Comparison of ENCODE assay signal across 19 mouse cellular contexts in the genomic region with DNA sequence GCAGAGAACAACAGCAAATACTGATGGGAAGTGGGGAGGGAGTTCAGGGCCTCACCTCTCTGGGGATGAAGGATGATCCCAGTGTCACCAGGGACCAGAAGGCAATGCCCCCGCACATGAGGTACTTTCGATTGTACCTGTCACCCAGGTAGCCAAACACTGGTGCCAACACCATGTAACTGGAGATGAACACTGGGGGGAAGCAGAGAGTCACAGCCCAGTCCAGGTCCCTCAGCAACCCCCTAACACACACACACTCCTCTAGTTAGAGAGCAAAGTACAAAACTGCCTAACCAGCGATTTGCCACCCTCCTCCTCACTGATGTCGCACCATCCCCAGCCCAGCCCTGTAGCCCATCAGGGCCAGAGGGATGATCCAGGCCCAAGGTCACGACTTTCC. TPM values are rescaled to one million over a fixed set of nuclear protein-coding genes. Genes with fewer than 3 reads are reported as not detected.
DNase-seq lines count a peak whose midpoint lies in the region; ATAC-seq and TF ChIP-seq lines count a peak whose summit lies in the region.
"Had no signal": no experiment of that assay in that cellular context is flagged by ENCODE, and none has a peak within 500 bp of the region (broad histone marks: within the 10 kb centered on the region; RNA-seq: fewer than 3 reads in every experiment).

No protein-coding gene starts in this region.

- TF ChIP-seq POLR2A in heart, adult 2 months (IDR thresholded peaks at IDR 0.05; ENCODE audit: insufficient read depth, low read depth, low read length): no peak
- TF ChIP-seq POLR2A in ES-Bruce4 (IDR thresholded peaks at IDR 0.05; ENCODE audit: insufficient read depth, low read length): no peak
- no peak for TF ChIP-seq POLR2A in cortical plate, adult 2 months (IDR thresholded peaks at IDR 0.05; ENCODE audit: extremely low read depth, insufficient read depth, low read length)

- no peak overlapping the region for H3K27ac ChIP-seq in heart, adult 2 months
- H3K27ac ChIP-seq in liver, embryonic 12.5 days: no peak overlapping the region
- H3K27ac ChIP-seq in ES-Bruce4 (ENCODE audit: insufficient read depth, low read length): no peak overlapping the region
- H3K27ac ChIP-seq in cortical plate, adult 2 months (ENCODE audit: insufficient read depth, low read length): no peak overlapping the region
- H3K27ac ChIP-seq in heart, embryonic 11.5 days (ENCODE audit: low read depth, low read length): no peak overlapping the region
- H3K27ac ChIP-seq: limb, embryonic 13.5 days; macrophage; midbrain, embryonic 15.5 days had no signal

- no peak for TF ChIP-seq EP300 in heart, adult 2 months (IDR thresholded peaks at IDR 0.05; ENCODE audit: insufficient read depth, low read depth, low read length)
- no peak for TF ChIP-seq EP300 in ES-Bruce4 (IDR thresholded peaks at IDR 0.05; ENCODE audit: insufficient read depth, low read depth, low read length)

- intact Hi-C loops in heart, adult 2 months (cut with DNase I): loop anchor here (5.0 kb wide), 1 partner anchor 113 kb away; no protein-coding TSS in a partner anchor

- H3K79me2 ChIP-seq in heart, adult 2 months (replicated peaks; ENCODE audit: control insufficient read depth, insufficient read depth, low read length): no peaks in the 10 kb centered on the region

- no peak overlapping the region for H3K9ac ChIP-seq in heart, adult 2 months (ENCODE audit: low read depth, low read length)
- H3K9ac ChIP-seq in liver, embryonic 12.5 days: no peak overlapping the region
- no peak overlapping the region for H3K9ac ChIP-seq in ES-Bruce4 (ENCODE audit: low read depth, poor library complexity, severe bottlenecking)
- no peak overlapping the region for H3K9ac ChIP-seq in heart, embryonic 11.5 days (ENCODE audit: low read depth, low read length)
- H3K9ac ChIP-seq: limb, embryonic 13.5 days; midbrain, embryonic 15.5 days had no signal

- ATAC-seq in liver, embryonic 12.5 days: no peak
- ATAC-seq in heart, embryonic 11.5 days (replicated peaks; ENCODE audit: insufficient number of reproducible peaks, low FRiP score, low TSS enrichment): no peak
- ATAC-seq: midbrain, embryonic 15.5 days had no signal

- WGBS in heart, adult 2 months: 75% methylated on average over 5 of the region's 5 CpGs
- 66% methylated on average over 5 of the region's 5 CpGs for WGBS in liver, embryonic 12.5 days (ENCODE audit: insufficient replicate concordance)
- WGBS in heart, embryonic 11.5 days (ENCODE audit: insufficient replicate concordance): 71% methylated on average over 5 of the region's 5 CpGs

- DNase-seq in heart, adult 2 months: no peak
- no peak for DNase-seq in heart, postnatal 4 days
- no peak for DNase-seq in liver
- no peak for DNase-seq in layer of hippocampus, adult 9-10 months (ENCODE audit: low spot score)
- DNase-seq: adrenal gland, postnatal 14 days; cerebellum, postnatal 25 days; kidney, adult 8-10 months; right cerebral cortex, postnatal 14 days had no signal

- no peaks in the 10 kb centered on the region for H3K27me3 ChIP-seq in heart, adult 2 months (ENCODE audit: control insufficient read depth, insufficient read depth, low read length)
- no peaks in the 10 kb centered on the region for H3K27me3 ChIP-seq in liver, embryonic 12.5 days (replicated peaks)
- no peaks in the 10 kb centered on the region for H3K27me3 ChIP-seq in ES-Bruce4 (ENCODE audit: control insufficient read depth, insufficient read depth, low read length, poor library complexity, severe bottlenecking)
- no peaks in the 10 kb centered on the region for H3K27me3 ChIP-seq in heart, embryonic 11.5 days (ENCODE audit: control insufficient read depth, insufficient read depth, low read length)
- H3K27me3 ChIP-seq: limb, embryonic 13.5 days; midbrain, embryonic 15.5 days had no signal

- peaks cover 4% of the 10 kb centered on the region for H3K4me1 ChIP-seq in heart, adult 2 months (ENCODE audit: control insufficient read depth, insufficient read depth, low read length)
- peaks cover 38% of the 10 kb centered on the region for H3K4me1 ChIP-seq in liver, embryonic 12.5 days
- no peaks in the 10 kb centered on the region for H3K4me1 ChIP-seq in ES-Bruce4 (ENCODE audit: control insufficient read depth, insufficient read depth, low read length)
- H3K4me1 ChIP-seq in cortical plate, adult 2 months (ENCODE audit: control insufficient read depth, insufficient read depth, low read length): peaks cover 5% of the 10 kb centered on the region
- H3K4me1 ChIP-seq in heart, embryonic 11.5 days (ENCODE audit: control insufficient read depth, insufficient read depth, low read length): peaks cover 9% of the 10 kb centered on the region

- no peaks in the 10 kb centered on the region for H3K9me3 ChIP-seq in liver, embryonic 12.5 days (replicated peaks)
- no peaks in the 10 kb centered on the region for H3K9me3 ChIP-seq in ES-Bruce4 (replicated peaks; ENCODE audit: control insufficient read depth, insufficient read depth, low read length, poor library complexity, severe bottlenecking)
- H3K9me3 ChIP-seq in heart, embryonic 11.5 days (replicated peaks; ENCODE audit: control insufficient read depth, low read length): no peaks in the 10 kb centered on the region
- H3K9me3 ChIP-seq: limb, embryonic 13.5 days; midbrain, embryonic 15.5 days had no signal

- H3K36me3 ChIP-seq in heart, adult 2 months (ENCODE audit: control insufficient read depth, insufficient read depth, low read length): no peaks in the 10 kb centered on the region
- peaks cover 55% of the 10 kb centered on the region for H3K36me3 ChIP-seq in liver, embryonic 12.5 days
- H3K36me3 ChIP-seq in ES-Bruce4 (ENCODE audit: control insufficient read depth, insufficient read depth, low read length, poor library complexity, severe bottlenecking): peaks cover 8% of the 10 kb centered on the region
- peaks cover 10% of the 10 kb centered on the region; the same call in 1 of the 2 replicates for H3K36me3 ChIP-seq in heart, embryonic 11.5 days (ENCODE audit: control insufficient read depth, insufficient read depth, low read length)

- no peak overlapping the region for H3K4me3 ChIP-seq in heart, adult 2 months
- H3K4me3 ChIP-seq in liver, embryonic 12.5 days: no peak overlapping the region
- no peak overlapping the region for H3K4me3 ChIP-seq in ES-Bruce4 (ENCODE audit: low read depth, low read length)
- H3K4me3 ChIP-seq in cortical plate, adult 2 months (ENCODE audit: insufficient read depth, low read length): no peak overlapping the region
- H3K4me3 ChIP-seq in heart, embryonic 11.5 days (ENCODE audit: low read depth, low read length): no peak overlapping the region
- H3K4me3 ChIP-seq: limb, embryonic 13.5 days; midbrain, embryonic 15.5 days had no signal

- H3K4me2 ChIP-seq in liver, embryonic 12.5 days: peak overlapping the region; percentile 97
- H3K4me2 ChIP-seq in heart, embryonic 11.5 days: no peak overlapping the region
- H3K4me2 ChIP-seq: limb, embryonic 13.5 days had no signal

- TF ChIP-seq CTCF in heart, adult 2 months (IDR thresholded peaks at IDR 0.05): 0 out of 2 replicates have a peak, but pooled peaks have one; percentile 17
- peak; percentile 41 for TF ChIP-seq CTCF in ES-Bruce4 (IDR thresholded peaks at IDR 0.05; ENCODE audit: low read depth, low read length)
- peak; percentile 22; the same call in 1 of the 2 replicates for TF ChIP-seq CTCF in cortical plate, adult 2 months (IDR thresholded peaks at IDR 0.05; ENCODE audit: extremely low read depth, insufficient read depth, low read length)

RNA-seq across cellular contexts. Expression of a gene that starts 2.2 kb away (rescaled TPM):
- 10 to 100 TPM; 22.3 to 31.9 TPM for total RNA-seq in heart, adult 2 months (2021)
- polyA plus RNA-seq in heart, adult 2 months (2012; rRNA removed): 57.5 and 68.8 TPM in 2 replicates
- total RNA-seq in heart, postnatal 4 days (2021): 10 to 100 TPM; 36.8 to 37.3 TPM
- 27.3 and 29.1 TPM in 2 replicates for polyA plus RNA-seq in liver, embryonic 12.5 days (2016; fragmentation: Nextera tagmentation; extraction: Ambion mirVana)
- polyA plus RNA-seq in ES-Bruce4 (2011; ENCODE audit: insufficient read depth, insufficient read length, low read depth, missing spikeins): 52.3 and 62.0 TPM in 2 replicates
- 171 and 177 TPM in 2 replicates for polyA plus RNA-seq in cortical plate, adult 2 months (2012; rRNA removed)
- 31.5 and 40.1 TPM in 2 replicates for polyA plus RNA-seq in heart, embryonic 11.5 days (2014; fragmentation: Nextera tagmentation; extraction: Ambion mirVana)

RNA-seq across cellular contexts. Expression of a gene that starts 5.6 kb away (rescaled TPM):
- 1 to 10 TPM in 1 of 2 experiments, under 1 TPM in 1; 0.34 to 1.8 TPM for total RNA-seq in heart, adult 2 months (2021)
- polyA plus RNA-seq in heart, adult 2 months (2012; rRNA removed): 1.3 and 4.4 TPM in 2 replicates
- total RNA-seq in heart, postnatal 4 days (2021): 1 to 10 TPM; 1.1 to 1.4 TPM
- 14.5 and 15.6 TPM in 2 replicates for polyA plus RNA-seq in liver, embryonic 12.5 days (2016; fragmentation: Nextera tagmentation; extraction: Ambion mirVana)
- polyA plus RNA-seq in ES-Bruce4 (2011; ENCODE audit: insufficient read depth, insufficient read length, low read depth, missing spikeins): 3.0 and 4.2 TPM in 2 replicates
- polyA plus RNA-seq in cortical plate, adult 2 months (2012; rRNA removed): 1.3 and 1.4 TPM in 2 replicates
- 5.1 and 6.1 TPM in 2 replicates for polyA plus RNA-seq in heart, embryonic 11.5 days (2014; fragmentation: Nextera tagmentation; extraction: Ambion mirVana)

RNA-seq across cellular contexts. Expression of a gene that starts 21.5 kb away (rescaled TPM):
- total RNA-seq in heart, adult 2 months (2021): 1 to 10 TPM; 4.0 to 4.9 TPM
- 3.0 and 5.6 TPM in 2 replicates for polyA plus RNA-seq in heart, adult 2 months (2012; rRNA removed)
- total RNA-seq in heart, postnatal 4 days (2021): 10 to 100 TPM in 1 of 2 experiments, 1 to 10 TPM in 1; 7.5 to 10.1 TPM
- 3.6 and 3.7 TPM in 2 replicates for polyA plus RNA-seq in liver, embryonic 12.5 days (2016; fragmentation: Nextera tagmentation; extraction: Ambion mirVana)
- 76.8 and 78.6 TPM in 2 replicates for polyA plus RNA-seq in ES-Bruce4 (2011; ENCODE audit: insufficient read depth, insufficient read length, low read depth, missing spikeins)
- 6.3 and 6.4 TPM in 2 replicates for polyA plus RNA-seq in cortical plate, adult 2 months (2012; rRNA removed)
- polyA plus RNA-seq in heart, embryonic 11.5 days (2014; fragmentation: Nextera tagmentation; extraction: Ambion mirVana): 1.6 and 1.8 TPM in 2 replicates

RNA-seq across cellular contexts. Expression of a gene that starts 39.7 kb away (rescaled TPM):
- 1 to 10 TPM in 1 of 2 experiments, under 1 TPM in 1; 0.37 to 1.9 TPM for total RNA-seq in heart, adult 2 months (2021)
- polyA plus RNA-seq in heart, adult 2 months (2012; rRNA removed): 2.1 and 4.6 TPM in 2 replicates
- total RNA-seq in heart, postnatal 4 days (2021): under 1 TPM; 0.45 to 0.72 TPM
- 0.08 TPM in 1 of 2 replicates, not detected in the other for polyA plus RNA-seq in liver, embryonic 12.5 days (2016; fragmentation: Nextera tagmentation; extraction: Ambion mirVana)
- polyA plus RNA-seq in ES-Bruce4 (2011; ENCODE audit: insufficient read depth, insufficient read length, low read depth, missing spikeins): not detected in 2 replicates
- 0.36 and 0.79 TPM in 2 replicates for polyA plus RNA-seq in cortical plate, adult 2 months (2012; rRNA removed)
- polyA plus RNA-seq in heart, embryonic 11.5 days (2014; fragmentation: Nextera tagmentation; extraction: Ambion mirVana): not detected in 2 replicates
- total RNA-seq: left cerebral cortex, adult 18-20 months had no signal
- polyA plus RNA-seq: embryonic facial prominence, embryonic 11.5 days; heart, embryonic 14.5 days; hindbrain, embryonic 11.5 days; limb, embryonic 13.5 days; midbrain, embryonic 15.5 days had no signal

RNA-seq across cellular contexts. Expression of a gene that starts 53.5 kb away (rescaled TPM):
- 1 to 10 TPM; 5.3 to 6.3 TPM for total RNA-seq in heart, adult 2 months (2021)
- 8.1 and 9.2 TPM in 2 replicates for polyA plus RNA-seq in heart, adult 2 months (2012; rRNA removed)
- total RNA-seq in heart, postnatal 4 days (2021): 10 to 100 TPM; 11.8 to 15.0 TPM
- polyA plus RNA-seq in liver, embryonic 12.5 days (2016; fragmentation: Nextera tagmentation; extraction: Ambion mirVana): 9.6 and 10.2 TPM in 2 replicates
- polyA plus RNA-seq in ES-Bruce4 (2011; ENCODE audit: insufficient read depth, insufficient read length, low read depth, missing spikeins): 18.5 and 19.7 TPM in 2 replicates
- polyA plus RNA-seq in cortical plate, adult 2 months (2012; rRNA removed): 21.9 and 23.8 TPM in 2 replicates
- polyA plus RNA-seq in heart, embryonic 11.5 days (2014; fragmentation: Nextera tagmentation; extraction: Ambion mirVana): 18.1 and 23.0 TPM in 2 replicates

Comparison
In these comparisons a context has a peak if more than half of its experiments do, and no peak if none do; other contexts are left out.
1. RNA of a gene that starts 21.5 kb away (polyA plus RNA-seq): 76.8 to 78.6 TPM in ES-Bruce4; 6.3 to 6.4 TPM in cortical plate, adult 2 months, 3.6 to 3.7 TPM in liver, embryonic 12.5 days, 3.0 to 5.6 TPM in heart, adult 2 months and 1.6 to 1.8 TPM in heart, embryonic 11.5 days; every median in the first group is over 10 times any median in the second.
2. Peak in every context shown above with its lines, with median percentiles within 50 percentile points of each other: CTCF ChIP-seq.